Mouse (Mus musculus) A20 (cell line): Measurements from ENCODE around the gene Ccnb1.
A peak's percentile ranks its signal among the peaks of the same experiment; 100 is the strongest.
"Not testable (repeated sequence)": the region's sequence is repeated elsewhere in the genome, so short reads cannot be mapped to it uniquely, and the experiment has no call there.

Source experiments
- DNase-seq: peaks from one replicate; pipeline ENCODE4 v3.0.0-alpha.2; 2011; ENCODE audit warnings: low read depth, low spot score

Ccnb1 gene

DNA sequence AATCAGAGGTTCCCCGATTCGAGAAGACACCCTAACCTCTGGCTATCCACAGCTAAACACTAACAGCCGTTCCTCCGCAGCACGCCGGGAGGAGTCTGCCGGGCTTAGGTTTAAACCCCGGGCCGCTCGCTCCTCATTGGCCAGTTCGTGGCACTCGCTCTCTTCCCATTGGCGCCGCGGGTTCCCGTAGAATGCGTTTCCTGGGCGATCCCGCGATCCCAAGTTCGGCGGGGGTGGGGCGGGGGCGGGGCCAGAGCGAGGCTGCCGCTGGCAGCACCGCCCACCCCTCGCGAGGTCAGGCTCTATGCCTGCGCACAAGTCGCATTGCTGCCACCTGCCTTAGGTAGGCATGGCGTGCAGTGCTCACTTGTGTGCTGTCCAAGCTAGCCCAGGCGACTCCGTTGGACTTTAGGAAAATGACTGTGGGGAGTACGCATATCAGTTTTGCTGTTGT is at the start of gene Ccnb1:
TSS of gene Ccnb1 (minus strand) at position 157 of the 454 bp plus-strand sequence.
- peak; percentile 97 for DNase-seq

DNA sequence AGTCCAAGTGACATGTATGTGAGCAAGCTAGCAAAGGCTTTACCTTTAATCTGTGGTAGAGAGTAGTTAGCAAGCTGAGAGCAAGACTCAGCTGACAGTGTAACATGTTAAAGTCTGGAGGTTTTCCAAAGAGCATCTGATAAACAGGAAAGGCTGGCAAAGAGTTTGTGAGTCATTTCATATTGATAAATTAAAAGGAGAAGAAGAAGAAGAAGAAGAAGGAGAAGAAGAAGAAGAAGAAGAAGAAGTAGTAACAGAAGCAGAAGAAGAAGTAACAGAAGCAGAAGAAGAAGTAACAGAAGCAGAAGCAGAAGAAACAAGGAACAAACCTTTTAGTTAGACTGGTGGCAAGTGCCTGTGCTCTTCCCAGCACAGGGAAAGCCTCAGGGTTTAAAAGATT is 48.4 kb upstream of the Ccnb1 start:
- no peak for DNase-seq

DNA sequence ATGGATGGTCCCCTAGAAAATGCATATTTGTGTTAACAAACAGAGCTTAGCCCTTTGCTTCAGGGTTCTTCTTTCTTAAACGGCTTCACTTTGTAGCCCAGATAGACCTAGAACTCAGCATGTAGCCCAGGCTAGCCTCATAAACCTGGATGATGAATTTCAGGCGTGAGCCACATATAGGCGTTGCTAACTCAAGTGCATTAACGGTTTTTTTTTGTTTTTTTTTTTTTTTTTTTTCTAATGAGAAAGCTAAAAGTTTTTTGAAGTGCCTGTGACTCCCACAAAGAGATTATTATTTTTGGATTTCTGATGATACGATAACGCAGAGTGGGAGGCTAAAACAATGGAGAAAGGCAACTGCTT is 47.3 kb upstream of the Ccnb1 start:
- DNase-seq: no peak

DNA sequence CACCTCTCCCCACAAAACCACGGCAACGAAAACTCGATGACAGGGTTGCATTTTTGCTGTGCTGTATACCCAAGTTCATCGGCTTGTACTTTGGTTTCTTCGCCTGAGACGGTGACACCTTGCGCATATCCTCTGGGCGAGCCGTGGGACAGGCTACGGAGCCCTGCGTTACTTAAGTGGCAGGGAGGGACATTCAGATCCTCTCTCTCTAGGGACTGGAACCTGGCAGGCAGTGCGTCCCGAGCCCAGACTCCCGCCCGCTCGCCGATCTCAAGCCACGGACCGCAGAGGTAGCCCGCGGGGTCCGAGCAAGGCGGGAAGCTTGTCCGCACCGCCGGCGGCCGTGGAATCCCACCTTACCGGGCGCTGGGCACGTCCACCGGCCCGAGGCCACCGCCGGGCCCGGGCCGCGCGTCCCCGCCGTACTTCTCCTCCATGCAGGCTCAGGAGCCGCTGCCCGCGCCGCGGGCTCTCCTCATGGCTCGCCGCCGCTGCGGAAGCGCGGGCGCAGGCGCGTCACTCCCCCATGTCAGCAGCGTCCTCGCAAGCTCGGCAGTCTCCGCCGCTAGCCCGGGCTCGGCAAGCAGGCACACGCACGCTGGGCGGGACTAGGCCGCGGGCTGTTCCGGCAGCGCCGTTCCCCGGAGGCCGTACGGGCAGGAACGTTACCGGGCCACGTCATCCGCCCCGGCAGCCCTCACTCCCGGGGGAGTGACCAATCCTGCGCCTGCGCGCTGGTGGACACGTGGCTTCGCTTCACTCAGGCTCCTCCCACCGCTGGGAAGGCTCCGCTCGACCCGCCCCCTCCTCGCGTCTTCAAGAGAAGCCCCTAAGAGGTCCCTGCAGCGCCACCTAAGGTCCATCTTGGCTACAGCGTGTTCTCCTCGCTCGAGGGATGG is 46.6 kb upstream of the Ccnb1 start, which contains the start of gene Slc30a5:
TSS of gene Slc30a5 (minus strand) at position 687 of the 899 bp plus-strand sequence.
- peak; percentile 100 for DNase-seq

DNA sequence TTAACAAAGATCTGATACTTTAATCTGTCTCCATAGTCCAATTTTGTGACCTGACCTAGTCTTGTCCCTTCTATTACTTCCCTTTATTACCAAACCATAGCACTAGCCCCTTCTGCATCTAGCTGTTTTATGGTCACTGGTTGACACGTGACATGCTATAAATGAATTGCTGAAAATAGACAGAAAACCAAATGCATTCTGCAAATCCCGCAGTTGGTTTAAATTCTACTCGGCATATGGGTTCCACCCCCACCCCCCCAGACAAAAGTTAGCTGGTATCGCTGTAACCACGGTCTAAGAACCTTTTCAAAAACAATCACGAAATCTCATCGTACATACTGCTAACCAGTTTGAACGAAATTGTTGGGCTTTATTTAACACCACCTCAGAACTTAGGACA is 45.8 kb upstream of the Ccnb1 start:
- peak; percentile 77 for DNase-seq

DNA sequence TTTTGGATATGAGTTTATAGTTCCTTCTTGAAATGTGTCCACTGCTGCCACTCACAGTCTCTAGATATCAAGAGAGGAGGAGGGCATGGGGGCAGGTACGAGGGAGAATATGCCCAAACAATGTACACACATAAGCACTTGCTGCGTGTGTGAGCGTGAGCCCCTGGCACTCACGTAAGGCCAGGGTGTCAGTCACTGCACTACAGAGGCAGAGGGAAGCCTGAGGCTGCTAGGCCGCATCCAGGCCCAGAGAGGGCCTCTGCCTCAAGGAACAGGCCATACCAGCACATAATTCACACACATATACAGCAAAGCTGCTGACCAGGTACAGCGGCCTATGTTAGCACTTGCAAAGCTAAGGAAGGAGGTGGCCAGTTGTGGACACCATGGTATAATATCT is 44.8 kb upstream of the Ccnb1 start:
- peak; percentile 24 for DNase-seq

DNA sequence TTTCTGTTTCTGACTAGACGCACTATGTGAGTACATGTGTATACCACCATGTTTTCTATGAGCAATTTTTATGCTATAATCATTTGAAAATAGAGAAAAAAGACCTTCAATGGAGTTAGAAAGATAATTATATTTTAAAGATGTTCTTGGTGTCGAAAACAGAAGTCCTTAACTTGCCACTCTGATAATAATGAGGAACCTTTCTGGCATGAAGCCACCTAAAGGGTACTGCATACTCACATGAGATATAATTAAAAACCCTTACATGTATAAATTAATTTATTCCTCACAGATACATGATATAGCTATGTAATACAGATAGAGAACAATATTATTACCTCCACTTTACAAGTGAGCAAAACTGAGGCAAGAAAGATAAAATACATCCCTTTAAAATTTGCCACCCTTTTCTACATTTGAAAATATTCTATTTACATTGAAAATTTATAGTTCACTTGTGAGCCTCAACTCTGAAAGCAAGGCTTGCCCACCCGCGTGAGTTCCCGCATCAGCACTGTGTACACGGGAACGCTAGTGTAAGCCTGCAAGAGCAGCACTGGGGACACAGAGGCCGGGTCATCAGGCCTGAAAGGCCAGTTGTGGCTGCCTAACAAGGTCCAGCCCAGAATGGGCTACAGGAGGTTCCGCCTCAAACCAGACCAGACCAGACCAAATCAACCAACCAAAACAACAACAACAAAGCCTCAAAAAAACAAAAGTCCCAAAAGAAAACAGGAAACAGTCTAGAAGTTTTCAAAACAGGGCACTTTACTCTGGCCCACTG is 39.4 kb upstream of the Ccnb1 start:
- DNase-seq: peak; percentile 36

DNA sequence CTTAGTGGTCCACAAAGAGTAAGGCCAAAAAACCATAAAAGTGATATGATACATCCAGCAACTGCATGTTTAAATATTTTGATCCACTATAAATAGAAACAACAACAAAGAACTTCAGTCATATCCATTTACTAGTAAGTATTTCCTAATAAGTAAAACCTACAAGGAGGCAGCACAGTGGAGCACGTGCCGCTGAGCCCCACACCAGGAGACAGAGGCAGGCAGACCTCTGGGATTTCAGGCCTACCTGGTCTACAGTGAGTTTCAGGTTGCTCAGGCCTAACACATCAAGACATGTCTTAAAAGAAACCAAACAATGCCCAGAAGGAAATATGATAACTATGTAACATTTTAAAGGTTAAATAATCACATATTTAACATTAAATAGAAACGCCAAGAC is 38.5 kb upstream of the Ccnb1 start:
- DNase-seq: no peak

DNA sequence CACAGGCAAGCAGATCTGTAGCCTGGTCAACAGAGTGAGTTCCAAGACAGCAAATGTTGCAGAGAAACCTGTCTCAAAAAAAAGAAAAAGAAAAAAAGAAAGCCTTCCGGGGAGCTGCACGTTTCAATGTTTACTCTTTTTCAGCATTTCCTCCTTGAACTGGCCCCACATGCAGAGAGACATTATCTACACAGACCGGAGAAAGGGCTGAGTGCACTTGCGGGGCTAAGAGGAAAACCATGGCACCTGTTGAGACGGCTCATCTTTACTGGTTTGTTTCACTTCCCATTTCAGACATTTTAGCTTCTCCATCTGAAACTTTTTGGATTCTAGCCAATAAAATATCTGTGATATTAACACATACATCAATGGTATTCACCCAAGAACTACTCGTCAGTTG is 37.9 kb upstream of the Ccnb1 start:
- DNase-seq: peak; percentile 93

DNA sequence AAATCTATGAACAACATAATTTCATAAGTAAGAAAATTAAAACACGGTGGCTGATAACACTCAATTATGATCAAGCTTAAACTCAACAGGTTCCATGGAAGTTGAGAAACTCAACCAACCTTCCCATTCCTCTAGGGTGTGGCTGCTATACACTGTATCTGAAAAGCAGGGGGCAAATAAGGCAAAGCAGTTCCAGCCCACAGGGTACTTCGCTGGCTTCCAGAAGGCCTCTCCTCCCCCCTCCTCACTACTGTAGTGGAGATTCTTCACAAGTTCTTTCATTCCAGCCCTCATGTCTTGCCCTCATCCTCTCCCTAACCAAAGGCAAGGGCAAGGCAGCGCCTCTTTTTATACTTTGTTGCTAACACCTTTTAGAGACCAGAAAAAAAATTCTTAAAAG is 37.5 kb upstream of the Ccnb1 start:
- no peak for DNase-seq

DNA sequence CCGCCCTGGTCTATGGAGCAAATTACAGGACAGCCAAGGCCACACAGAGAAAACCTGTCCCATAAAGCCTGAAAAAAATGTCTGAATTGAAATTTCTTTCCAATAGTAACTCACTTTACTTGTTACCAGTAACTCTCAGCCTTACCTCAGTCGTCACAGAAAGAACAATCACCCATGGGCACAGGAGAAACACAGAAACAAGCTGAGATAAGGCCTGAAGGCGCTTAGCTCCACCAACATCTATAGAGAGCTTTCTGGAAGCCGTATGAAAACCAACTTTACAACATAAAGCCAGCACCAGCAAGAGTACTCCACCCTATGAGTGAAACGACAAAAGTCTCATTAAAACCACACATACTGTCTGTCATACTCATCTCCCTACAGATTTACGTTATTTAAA is 28.1 kb upstream of the Ccnb1 start:
- DNase-seq: no peak

DNA sequence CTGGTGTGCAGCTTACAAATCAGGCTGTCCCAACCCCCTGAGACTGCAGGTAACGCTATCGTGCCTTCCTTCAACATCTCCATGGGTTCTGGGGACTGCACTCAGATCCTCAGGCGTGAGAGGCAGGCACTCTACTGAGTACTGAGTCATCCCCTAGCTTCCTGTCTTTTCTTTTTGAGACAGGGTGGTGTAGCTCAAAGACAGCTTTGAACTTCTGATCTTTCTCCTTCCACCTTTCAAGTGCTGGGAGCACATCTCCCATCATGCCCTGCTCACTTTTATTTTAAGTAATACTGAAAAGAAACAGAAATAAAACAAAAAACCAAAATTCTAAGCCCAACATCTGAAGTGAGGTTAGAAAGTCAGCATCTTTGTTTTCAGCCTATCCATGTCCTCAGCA is 19.4 kb upstream of the Ccnb1 start:
- no peak for DNase-seq

DNA sequence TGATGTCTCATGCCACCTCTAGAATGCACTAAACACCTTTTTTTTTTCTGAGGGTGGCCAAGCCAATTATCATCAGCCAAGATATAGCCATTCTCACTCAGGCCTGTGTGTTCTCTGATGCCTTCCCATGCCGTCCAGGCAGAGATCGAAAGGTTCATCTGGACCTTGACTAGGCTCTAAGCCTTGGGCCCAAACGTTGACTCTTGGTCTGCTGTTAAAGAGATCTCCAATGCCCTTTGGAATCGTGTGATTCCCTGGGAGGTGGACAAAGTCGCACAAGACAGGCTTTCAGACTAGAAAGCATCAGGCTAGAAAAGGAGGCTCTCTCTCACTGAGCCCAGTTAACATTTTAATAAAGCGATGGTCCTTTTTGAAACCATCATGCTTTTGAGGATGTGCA is 10.8 kb upstream of the Ccnb1 start:
- no peak for DNase-seq

DNA sequence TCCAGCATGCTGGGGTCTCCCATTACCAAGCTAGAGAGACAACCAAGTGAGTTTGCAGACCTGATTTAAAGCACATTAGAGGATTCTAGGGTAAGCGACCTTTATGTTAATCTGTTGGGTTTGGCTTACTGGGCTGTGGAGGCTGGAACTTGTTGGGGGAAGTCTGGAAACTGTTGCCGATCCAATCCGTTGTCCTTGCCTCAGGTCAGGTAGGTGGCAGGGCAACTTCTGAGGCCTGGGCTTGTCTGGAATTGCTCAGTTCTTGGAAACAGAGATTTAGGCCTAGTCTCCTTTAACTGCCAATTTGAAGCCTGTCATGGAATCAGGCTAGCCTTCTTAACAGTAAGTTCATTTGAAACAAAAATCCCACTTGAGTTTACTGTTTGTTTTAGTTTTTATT is 2.7 kb upstream of the Ccnb1 start:
- no peak for DNase-seq

DNA sequence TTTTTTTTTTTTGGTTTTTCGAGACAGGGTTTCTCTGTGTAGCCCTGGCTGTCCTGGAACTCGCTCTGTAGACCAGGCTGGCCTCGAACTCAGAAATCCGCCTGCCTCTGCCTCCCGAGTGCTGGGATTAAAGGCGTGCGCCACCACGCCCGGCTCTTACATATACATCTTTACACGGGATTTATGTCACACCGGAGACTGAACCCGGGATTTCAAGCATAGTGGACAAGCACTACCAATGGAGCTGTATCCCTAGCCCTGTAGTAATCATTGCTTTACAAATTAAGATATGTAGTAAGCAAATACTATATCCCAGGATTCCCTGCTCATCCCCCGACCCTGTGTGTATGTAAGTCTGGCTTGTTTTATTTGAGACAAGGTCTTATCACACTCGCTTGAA is 1.7 kb upstream of the Ccnb1 start:
- DNase-seq: not testable (repeated sequence)

DNA sequence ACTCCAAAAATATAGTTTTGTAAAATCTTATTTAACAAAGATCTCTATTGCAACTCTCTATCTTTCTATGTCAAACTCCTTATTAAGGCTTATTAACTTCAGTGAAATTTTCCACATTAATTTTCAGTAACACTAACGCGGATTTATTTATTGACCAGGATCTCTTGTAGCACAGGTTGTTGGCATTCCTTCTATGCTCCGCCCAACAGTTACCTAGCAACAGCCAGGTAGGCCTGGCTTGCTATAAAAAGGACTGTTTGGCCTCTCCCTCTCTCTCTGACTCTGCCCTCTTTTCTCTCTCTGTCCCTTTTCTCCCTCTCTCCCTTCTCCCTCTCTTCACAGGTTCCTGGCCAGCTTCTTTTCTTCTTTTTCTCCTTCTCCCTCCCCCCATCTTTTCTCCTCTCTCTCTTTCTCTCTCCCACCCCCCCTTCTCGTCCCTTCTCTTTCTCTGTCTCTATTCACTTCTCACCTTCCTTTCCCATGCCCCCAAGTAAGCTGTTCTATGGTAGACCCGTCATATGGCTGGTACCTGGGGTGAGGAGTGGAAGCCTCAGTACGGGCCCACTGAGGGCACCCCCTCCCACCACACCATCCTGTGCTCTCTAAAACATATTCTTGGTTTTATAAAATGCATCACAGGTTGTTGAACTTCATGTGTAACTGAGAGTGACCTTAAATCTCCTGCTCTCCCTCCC is 1.1 kb upstream of the Ccnb1 start:
- no peak for DNase-seq

DNA sequence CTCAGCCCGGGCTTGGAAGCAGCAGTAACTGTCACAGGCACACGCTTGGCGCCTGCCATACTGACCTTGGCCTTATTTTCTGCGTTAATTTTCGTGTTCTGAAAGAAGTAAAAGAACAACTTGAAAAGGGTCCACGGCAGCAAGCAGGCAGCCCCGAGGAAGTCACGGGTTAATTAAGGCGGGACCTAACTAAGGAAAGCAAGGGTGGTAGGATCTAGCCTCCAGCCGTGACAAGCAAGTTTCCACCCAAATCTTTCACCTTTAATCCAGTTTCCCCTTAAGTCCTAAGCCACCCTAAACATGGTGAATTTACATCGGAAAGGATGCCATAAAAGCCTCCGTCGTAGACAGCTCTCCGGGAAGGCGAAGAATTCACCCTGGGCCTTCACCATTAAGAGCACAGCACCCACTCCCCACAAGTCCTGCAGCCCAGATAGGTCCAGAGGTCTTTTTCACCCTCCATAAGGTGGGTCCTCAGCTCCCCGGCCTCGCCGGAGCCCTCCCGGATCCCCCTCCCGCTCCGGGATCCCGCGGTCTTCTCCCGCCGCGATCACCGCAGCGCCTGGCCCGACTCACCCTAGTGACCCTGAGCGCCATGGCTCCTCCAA is 460 bp downstream of the Ccnb1 start:
- peak; percentile 56 for DNase-seq

DNA sequence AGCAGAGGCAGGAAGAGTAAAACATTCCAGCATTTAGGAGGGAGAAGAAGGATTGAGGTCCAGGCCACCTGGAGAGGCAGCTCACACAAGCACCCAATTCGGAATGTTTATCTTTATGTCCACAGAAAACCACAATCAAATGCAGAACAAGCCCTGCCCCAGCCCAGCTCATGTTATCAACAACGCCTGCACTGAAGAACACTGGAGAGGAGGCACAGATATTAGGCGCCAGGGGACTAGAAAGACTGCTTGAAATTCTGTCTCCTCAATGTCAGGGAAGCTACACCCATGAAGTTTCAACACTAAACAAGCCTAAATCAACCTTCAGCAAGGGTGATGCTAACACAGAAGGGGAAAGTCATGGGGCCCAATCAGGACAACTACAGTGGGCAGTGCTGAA is 8.9 kb downstream of the Ccnb1 start:
- DNase-seq: peak; percentile 19

DNA sequence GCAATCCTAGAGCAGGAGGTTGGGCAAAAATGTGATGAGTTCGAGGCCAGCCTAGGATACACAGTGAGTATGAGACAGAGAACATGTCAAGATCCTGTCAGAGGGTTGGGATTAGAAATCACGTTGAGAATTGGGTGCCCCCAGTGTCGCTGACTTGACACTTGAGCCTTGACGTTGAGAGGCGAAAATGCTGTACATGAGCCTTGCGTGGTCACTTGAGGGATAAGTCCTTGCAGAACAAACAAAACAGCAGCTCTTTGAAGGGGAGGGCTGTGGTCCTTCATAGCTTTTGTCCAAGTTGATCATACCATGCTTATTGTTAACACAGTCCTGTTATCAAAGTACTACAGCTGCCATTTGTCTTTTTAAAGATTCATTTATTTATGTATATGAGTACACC is 9.7 kb downstream of the Ccnb1 start:
- DNase-seq: no peak

DNA sequence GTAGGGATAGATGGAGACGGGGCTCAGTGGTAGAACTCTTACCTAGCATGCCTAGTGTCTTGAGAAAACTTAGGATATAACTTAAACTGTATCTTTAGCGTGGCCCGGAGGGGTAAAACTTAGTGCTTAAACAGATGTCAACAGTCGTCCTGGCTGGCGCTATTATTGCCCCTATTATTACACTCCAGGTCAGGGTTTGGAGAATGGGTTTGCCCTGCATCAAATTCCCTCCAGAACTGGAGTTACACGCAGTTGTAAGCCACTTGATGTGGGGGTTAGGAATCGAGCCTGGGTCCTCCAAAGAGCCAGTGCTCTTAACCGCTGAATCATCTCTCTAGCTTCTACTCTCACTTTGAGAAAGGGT is 10.3 kb downstream of the Ccnb1 start:
- no peak for DNase-seq

DNA sequence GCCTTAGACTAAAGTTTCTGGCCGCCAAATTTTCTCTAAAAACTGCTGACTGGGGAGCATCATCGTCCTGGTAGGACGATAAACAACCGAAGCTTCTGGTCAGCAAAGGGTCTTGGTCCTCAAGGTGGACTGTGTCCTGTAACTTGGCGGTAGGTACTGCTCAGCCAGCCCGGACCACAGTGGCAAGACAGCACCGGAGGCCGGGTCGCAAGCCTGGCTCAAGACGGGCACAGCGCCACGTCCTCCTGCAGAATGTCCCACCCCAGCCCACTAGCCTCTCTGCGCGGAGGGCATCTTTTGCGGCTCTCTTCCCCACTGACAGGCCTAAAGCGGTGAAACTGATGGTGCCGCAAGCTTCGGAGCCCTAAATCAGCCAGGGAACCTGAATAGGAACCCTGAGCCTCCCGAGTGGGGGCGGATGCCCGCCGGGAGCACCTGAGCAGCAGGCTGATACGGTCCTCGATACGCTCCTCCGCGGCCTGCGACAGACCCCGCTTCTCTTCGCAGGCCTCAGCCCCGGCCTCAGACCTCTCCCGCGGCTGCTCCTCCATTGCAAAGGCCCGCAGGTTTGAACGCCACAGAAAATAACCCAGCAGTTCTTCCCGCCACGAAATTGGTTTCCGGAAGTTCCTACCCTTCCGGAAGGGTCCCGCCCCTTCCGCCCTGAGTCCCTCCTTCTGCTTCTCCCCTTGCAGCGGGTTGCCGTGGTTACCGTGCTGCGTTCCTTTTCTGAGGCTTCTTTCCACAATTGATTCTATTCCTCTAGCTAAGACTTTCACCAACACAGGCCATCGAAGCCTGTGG is 10.9 kb downstream of the Ccnb1 start, which contains the start of gene Cenph:
TSS of gene Cenph (minus strand) at position 648 of the 804 bp plus-strand sequence.
- peak; percentile 93 for DNase-seq
